Mouse (Mus musculus) testis, adult 2 months (tissue): ENCODE data around the gene Bend5.

Source experiments
- CTCF ChIP-seq: fragments of 200-500 bp; IDR thresholded peaks from 2 replicates; pipeline ENCODE4 v1.5.1; 2012; ENCODE audit warnings: low read depth, mild to moderate bottlenecking, inconsistent platforms, low read length, moderate library complexity; ENCODE audit not compliant: control insufficient read depth, insufficient read depth, insufficient replicate concordance
- POLR2A ChIP-seq: fragments of 200-500 bp; IDR thresholded peaks from 2 replicates; pipeline ENCODE4 v1.6.1; 2012; ENCODE audit warnings: low read depth, mild to moderate bottlenecking, inconsistent platforms, low read length, moderate library complexity; ENCODE audit not compliant: control insufficient read depth

DNA sequence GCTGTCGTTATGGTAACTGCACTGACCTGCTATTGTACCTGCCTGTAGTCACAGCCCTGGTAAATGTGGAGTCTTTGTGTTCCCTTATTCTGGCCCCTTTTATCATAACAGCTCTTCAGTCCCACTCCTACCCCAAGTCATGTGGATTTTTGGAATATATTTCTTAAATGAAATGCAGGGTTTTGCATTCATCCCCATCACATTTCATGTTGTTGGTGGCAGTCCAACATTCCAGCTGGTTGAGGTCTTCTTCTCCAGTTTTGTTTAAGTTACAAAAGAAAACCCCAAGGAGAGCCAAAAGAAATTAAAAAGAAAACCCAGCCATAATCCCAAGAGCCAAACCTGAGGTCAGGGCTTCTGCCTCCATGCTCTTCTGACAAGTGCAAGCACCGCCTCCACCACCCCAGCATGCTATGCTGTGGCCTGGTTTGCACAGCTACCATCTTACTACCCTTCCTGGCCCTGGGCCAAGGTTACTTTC, 52.5 kb downstream of the Bend5 start:
- TF ChIP-seq CTCF = no peak
- TF ChIP-seq POLR2A = no peak
